Mouse (Mus musculus) layer of hippocampus, postnatal 36 days (tissue): ENCODE measurements around the gene Cebpg. TPM values are rescaled to one million over a fixed set of nuclear protein-coding genes. Genes with fewer than 3 reads are reported as not detected.

Experiments used
- DNase-seq, 2 experiments: peaks; one replicate each; pipeline ENCODE4 v3.0.0; 2022
- total RNA-seq, 2 experiments: library from RNA; stranded (reverse); gene quantifications; 2 replicates each; pipeline ENCODE4 v1.2.3; 2021

Gene Cebpg
- total RNA-seq: 10 to 100 TPM; 34.3 to 35.9 TPM

GRCm38 (mm10) chr7:35056436-35056864 is at the start of gene Cebpg:
TSS of gene Cebpg (minus strand) at chr7:35056573.
- peak; percentile 96 to 98 for DNase-seq

- DNase-seq: no peak
Measured at GRCm38 (mm10) chr7:35099528-35099927, 43.2 kb upstream of the Cebpg start.

GRCm38 (mm10) chr7:35098777-35099176 is 42.4 kb upstream of the Cebpg start:
- DNase-seq: no peak

- no peak for DNase-seq
Measured at GRCm38 (mm10) chr7:35094975-35095678, 38.8 kb upstream of the Cebpg start.

GRCm38 (mm10) chr7:35090550-35090949 is 34.2 kb upstream of the Cebpg start:
- DNase-seq: no peak

- DNase-seq: peak; percentile 32 to 45
Measured at GRCm38 (mm10) chr7:35086271-35086861, 30.0 kb upstream of the Cebpg start.

- no peak for DNase-seq
Measured at GRCm38 (mm10) chr7:35084565-35085360, 28.4 kb upstream of the Cebpg start.

- no peak for DNase-seq
Measured at GRCm38 (mm10) chr7:35081406-35082104, 25.2 kb upstream of the Cebpg start.

GRCm38 (mm10) chr7:35080843-35081338 is 24.5 kb upstream of the Cebpg start:
- DNase-seq: no peak

- no peak for DNase-seq
Measured at GRCm38 (mm10) chr7:35076645-35077044, 20.3 kb upstream of the Cebpg start.

GRCm38 (mm10) chr7:35066640-35067212 is 10.4 kb upstream of the Cebpg start:
- DNase-seq: no peak

GRCm38 (mm10) chr7:35065958-35066357 is 9.6 kb upstream of the Cebpg start:
- no peak for DNase-seq

GRCm38 (mm10) chr7:35064286-35065258 is 8.2 kb upstream of the Cebpg start:
- no peak for DNase-seq

- no peak for DNase-seq
Measured at GRCm38 (mm10) chr7:35059467-35059866, 3.1 kb upstream of the Cebpg start.

GRCm38 (mm10) chr7:35058329-35058728 is 2.0 kb upstream of the Cebpg start:
- no peak for DNase-seq

GRCm38 (mm10) chr7:35057569-35057968 is 1.2 kb upstream of the Cebpg start:
- no peak for DNase-seq

- DNase-seq: no peak
Measured at GRCm38 (mm10) chr7:35056999-35057398, 626 bp upstream of the Cebpg start.

GRCm38 (mm10) chr7:35055619-35056435 is 546 bp downstream of the Cebpg start:
- DNase-seq: peak; percentile 65 to 66

GRCm38 (mm10) chr7:35054977-35055618 is 1.3 kb downstream of the Cebpg start:
- DNase-seq: no peak
